Mouse (Mus musculus) CD4-positive, CD25-positive, alpha-beta regulatory T cell, adult 2 months (primary cell): Measurements from ENCODE around the gene Snrk.

Source experiments
- DNase-seq: peaks from one replicate; pipeline ENCODE4 v3.0.0-alpha.2; 2012; ENCODE audit warnings: low read depth, low spot score

Gene Snrk

DNA sequence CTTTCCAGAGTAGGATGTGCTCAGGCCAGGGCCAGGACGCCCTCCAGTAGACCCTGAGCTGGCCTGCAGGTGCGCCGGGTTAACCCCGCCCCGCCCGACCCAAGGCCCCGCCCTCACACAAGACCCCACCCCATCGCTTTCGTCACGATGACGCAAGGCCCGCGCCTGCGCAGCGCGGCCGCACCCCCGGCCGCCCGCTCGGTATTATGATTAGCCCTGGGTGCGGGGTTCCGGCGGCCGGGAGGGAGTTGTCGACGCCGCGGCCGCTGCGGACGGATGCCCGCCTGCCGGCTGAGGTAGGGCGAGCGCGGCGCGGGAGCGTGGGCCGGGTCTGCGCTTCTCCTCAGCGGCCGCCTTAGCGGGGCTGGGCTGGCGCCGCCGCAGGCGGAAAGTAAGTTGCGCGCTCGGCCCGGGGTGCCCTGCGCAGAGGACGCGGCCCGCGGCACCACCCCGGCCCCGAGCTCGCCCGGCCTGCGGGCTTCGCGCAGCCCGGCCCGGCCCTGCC, at the start of gene Snrk:
Snrk (plus strand) TSS at position 155 of the 505 bp plus-strand sequence.
- DNase-seq, result peak; percentile 92

DNA sequence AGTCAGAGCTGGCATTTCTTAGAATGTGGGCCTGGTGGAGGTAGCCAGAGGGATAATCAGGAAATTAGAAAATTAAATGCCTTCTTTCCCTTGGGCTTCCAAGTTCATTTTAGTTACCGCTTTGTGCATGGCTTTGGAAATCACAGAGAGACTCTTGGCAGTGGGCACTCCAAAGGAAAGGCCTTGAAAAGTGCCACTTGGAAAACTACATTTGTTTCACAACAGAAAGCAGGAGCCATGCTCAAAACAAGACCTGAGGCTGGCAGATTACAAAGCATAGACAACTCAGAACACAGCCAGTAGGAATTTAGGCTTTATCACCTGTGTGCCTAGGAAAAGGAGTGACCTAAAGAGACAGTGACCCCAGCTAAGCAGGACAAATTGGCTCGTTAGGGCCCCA, 49.4 kb upstream of the Snrk start:
- no peak for DNase-seq

DNA sequence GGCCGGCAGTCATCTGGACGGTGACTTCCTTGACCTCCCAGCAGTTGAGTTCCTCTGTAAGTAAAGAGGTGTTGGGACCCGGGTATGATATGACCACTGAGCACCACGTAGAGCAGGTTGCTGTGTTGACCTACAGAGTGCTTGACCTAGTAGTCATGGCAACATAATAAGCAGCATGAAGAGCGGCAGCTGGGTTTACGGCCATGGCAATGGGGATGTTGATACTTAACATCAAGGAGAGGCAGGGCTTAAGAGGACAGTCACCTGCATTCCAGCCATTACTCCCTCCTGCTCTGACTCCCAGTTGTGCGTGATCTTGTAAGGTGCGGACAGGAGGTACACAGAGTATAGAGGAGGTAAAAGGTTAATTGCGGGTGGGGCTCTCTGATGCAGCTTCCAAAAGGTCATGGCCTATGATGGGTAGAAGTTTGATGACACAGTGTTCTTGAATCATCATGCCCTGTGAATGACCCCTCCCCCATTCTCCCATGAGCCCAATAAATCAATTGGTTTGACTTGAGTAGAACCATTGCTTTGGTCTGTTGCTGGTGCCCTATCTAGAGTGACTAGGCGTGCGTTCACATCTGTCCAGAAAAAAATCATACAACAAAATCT, 47.4 kb upstream of the Snrk start:
- no peak for DNase-seq

DNA sequence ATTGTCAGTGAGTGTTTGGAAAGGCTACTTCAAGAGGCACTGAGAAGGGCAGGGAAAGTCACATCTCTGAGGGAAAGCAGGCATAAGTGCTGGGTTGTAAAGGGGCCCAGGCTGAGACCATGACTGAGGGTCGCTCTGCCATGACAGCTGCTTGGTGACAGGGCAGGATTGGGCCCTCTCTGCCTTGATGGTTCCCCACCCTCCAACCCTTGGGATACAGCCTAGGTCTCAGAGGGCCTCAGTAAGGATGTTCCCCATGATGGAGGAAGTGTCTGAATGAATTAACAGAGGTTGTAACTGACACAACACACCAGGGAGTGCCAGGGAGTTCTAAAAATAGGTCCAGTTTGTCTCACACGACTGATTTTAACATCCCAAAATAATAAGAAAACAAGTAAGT, 43.1 kb upstream of the Snrk start:
- DNase-seq, result no peak

DNA sequence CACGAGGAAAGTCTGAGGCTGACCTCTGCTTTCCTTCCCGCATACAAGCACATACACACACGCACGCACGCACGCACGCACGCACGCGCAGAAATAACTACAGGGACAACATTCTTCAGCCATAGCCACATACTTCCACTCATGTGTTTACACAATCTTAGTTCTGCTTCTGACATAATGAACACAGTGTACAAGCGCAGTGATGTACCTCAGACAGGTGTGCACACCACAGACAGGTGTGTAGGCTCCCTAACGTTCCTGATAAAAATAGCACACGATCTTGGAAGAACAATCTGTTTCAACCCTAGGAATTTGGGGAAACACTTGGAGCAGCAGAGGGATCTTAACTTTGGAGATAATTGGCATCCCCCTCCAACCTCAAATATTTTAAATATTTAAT, 42.5 kb upstream of the Snrk start:
- no peak for DNase-seq

DNA sequence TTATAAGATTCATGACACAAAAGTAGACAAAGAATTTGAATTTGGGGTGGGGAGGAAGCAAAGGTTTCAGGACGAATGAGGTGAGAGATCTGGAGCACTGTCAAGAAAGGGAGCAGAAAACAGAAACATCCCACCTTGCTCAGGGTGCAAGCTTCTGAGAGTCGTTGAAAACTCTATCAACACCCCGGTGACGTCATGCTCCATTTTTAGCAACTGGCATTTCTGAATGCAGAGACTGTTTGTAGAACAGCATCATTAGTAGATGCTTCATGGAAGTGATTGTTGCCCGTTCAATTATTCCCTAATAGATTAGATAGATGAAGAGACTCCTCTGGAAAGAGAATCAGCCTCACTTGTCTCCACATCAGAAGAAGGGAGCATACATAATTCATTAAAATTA, 38.6 kb upstream of the Snrk start:
- DNase-seq, result no peak

DNA sequence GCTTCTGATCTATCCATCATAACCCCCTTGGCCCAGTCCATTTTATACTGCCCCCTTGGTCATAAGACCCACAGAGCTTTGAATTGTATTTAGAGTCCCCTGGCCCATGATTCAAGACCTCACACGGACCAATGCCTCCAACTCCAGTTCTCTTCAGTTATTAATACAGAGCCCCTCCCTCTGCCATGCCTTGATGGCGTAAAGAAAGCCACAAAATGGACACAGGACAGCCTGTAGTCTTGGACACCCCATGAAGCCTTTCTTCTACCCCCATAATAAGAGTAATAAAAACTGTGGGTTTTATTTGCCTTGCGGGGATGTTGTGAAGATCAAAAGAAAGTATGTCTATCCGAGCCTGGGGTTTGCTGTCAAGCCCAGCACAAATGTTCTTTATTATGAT, 33.4 kb upstream of the Snrk start:
- DNase-seq, result no peak

DNA sequence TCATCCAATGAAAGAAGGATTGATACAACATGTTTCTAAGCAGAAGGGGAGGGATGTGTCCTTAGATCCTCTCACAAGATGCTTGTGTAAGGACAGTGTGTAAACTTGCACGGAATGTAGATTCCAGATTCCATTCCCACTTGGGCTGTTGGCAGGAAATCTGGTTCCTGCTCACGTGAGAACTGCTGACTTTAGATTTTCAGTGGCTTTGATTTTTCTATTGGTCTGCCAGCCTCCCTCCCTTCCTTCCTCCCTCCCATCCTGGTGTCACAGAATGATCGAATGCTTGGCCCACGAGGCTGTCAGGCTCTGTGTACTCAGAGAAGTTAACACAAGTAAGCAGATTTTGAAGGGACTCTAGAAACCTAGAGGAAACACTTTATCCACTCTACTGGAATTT, 32.9 kb upstream of the Snrk start:
- no peak for DNase-seq

DNA sequence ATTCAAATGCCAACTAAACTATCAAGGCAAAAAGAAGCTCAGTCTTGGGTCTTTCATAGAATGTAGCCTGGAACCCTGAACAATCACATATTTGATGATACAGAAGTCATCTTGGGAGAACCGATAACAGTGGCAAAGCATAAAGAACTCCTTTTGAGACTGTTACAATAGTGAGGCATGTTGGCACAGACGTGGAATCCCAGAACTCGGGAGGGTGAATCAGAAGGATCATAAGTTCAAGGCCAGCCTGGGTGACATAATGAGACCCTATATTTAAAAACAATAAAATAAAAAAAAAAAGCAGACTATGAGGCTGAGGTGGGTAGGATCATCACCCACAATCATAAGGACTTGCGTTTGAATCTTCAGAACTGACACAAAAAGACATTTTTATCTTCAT, 32.4 kb upstream of the Snrk start:
- no peak for DNase-seq

DNA sequence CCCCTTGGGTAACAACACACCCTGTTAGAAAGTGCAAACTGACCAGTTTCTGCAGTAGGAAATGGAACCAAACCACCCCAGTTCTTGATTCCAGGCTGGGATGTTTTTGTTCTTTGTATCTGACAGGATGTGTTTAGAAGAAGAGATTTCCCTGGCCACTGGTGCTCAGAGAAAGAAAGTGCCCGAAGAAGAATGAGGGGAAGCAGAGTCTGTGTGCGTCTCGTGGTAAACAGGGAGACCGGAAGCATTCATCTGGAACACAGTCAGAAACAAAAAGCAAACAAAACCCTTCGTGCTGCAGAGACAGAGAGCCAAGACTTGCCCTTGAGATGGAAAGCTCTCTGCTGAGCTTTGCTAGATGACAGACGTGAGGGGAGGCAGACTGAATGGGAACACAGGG, 32.0 kb upstream of the Snrk start:
- DNase-seq, result no peak

DNA sequence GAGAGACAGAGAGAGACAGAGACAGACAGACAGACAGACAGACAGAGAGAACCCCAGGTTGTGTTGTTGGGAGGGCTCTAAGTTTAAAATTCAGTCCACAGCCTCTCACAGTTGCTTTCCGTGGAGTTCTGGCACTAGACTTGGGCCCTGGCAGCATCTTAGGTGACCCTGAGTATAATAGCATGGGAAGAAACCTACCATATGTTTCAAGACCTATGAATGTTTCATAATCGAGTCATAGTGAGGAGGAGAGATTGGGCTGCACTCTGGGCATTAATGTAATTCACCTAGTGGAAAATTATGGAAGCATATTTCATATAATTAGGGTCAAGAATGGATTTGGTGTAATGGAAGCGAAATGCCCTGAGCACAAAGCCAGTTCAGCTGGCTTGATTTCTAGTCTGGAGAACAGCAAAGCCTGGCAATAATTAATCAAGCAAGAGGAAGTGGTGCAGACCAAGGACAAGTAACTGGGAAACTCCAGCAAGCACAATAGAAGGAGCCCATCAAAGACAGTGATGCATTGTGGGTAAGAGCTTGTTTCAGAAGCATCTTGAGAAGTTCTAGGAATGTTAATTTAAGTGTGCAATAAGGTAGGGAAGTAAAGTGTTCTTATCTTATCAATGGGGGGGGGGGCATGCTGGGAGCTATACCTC, 31.4 kb upstream of the Snrk start:
- peak; percentile 16 for DNase-seq

DNA sequence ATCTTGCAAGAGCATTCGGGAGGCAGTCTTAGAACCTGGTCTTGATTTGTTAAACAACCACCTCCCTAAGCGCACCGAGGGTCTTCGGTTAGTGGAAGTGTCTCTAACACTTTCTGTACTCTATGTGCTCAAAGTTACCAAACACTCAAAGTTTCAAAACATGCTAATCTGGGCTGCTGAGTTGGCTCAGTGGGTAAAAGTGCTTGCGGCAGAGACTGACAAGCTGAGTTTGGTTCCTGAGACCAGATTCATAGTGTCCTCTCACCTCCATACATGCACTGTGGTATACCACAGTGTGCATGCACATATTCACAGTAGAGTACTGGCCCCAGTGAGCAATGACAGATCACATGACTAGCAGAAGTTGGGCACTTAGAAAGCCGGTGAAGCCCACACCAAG, 30.0 kb upstream of the Snrk start:
- no peak for DNase-seq

DNA sequence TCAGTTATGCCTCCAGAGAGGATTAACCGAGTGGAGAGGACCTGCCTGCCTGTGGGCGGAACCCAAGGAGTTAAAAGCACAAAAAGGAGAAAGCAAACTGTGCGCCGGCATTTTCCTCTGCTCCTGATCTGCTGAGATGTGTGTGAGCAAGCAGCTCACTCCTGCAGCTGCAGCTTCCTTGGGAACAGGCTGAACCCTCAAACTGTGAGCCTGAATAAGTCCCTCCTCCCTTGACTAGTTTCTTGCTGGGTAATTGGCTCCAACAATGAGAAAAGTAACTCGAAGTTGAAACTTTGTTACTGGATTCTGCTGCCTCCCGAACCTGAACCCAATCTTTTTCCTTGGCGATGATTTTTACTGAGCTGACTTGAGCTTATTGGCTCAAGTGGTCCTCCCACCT, 25.9 kb upstream of the Snrk start:
- no peak for DNase-seq

DNA sequence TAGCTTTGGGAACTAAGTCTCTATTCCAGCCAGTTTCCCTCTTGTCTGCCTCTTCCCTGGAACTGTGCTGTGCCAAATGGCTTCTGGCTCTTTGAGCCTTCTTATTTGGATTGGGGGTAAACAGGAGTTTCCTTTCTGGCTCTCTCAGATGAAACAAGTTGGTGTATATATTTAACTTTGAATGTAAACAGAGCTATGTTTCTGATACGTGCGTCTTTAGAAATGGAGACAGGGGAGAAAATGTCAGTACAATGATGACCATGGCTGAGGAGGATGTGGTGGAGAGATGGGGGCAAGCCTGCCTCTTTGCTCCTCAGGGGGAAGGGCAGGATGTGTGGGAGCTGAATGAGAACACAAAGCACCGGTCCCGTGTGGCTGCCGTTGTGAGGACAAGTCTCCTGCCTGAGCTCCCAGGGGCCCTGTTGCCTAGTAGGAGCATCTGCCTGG, 25.3 kb upstream of the Snrk start:
- DNase-seq, result peak; percentile 13

DNA sequence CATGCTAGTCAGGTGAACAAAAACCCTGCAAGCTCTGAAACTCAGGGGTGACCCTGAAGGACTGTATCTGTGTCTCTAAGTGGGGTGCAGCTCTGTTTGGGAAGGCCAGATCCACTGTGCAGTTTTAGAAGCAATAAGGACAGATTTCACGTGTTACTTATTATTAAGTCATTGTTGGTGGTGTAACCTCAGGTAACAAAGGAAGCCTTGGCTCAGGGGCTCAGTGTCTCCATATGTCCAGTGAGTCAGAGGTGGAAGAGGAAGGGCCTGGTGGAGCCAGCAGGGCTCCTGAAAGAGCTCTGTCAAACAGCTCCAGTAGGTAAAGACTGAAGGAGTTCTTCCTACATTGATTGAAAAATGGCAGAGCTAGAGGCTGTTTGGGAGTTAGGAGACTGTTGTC, 22.9 kb upstream of the Snrk start:
- no peak for DNase-seq

DNA sequence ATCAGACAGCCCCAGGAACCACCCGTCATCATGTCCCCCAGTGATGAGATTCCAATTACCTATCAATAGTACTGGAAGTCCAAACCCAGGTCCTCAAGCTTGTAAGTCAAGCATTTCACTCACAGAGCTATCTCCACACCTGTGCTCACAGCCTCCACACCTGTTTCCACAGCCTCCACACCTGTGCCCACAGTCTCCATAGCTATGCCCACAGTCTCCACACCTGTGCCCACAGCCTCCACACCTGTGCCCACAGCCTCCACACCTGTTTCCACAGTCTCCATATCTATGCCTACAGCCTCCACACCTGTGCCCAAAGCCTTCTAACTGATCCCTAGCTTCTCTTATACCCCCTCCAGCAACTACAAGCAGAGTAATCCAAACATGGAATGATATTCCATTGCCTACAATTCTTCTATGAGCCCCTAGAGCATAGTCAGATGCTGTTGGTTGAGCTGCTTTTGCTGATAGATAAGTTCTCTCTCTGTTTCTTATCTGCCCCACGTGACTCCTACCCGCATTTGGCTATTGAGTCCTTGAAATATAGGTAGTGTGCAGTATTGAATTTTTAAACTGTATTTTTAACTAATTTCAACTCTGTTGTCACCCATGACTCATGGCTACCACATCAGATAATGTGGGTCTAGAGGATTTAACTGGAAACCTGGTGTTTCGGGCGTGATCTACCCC, 20.1 kb upstream of the Snrk start:
- no peak for DNase-seq

DNA sequence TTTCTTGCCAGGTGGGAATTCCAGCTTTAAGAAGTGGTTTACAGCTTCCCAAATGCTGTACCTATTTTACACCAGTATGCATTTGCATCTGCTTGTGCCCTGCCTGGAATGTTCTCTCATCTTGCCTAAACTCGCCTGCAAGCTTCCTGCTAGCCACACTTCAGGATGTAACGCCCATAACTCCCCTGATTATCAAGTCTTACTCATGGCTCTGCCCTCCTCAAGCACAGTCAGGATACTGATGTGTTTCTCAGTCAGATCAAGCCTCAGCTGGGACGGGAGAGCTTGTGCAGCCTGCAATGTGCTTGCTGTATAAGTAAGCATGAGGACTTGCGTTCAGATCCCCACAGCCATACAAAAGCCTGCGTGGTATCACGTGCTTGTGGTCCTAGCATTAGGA, 19.5 kb upstream of the Snrk start:
- no peak for DNase-seq

DNA sequence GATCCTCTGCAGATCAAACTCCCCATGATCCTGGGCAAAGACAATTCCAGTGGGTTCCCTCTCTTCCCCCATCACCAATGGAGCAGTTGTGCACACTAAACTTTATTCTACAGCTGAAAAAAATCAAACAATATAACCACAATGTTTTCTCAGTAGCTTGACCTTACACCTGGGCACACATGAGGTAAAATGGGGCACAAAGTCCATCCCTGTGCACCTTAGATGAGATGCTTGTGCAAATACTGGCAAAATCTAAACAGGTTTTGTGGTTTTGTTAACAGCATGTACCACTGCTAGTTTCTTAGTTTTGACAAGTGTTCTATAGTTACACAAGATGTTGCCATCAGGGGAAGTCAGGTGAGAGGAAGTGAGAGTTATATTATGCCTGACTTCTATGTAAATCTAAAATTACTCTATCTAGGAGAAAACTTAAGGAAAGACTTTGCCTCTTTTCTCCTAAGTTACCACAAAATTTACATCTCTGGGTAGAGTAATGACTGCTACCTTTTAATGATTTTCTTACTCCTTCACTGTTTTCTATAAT, 16.4 kb upstream of the Snrk start:
- DNase-seq, result no peak

DNA sequence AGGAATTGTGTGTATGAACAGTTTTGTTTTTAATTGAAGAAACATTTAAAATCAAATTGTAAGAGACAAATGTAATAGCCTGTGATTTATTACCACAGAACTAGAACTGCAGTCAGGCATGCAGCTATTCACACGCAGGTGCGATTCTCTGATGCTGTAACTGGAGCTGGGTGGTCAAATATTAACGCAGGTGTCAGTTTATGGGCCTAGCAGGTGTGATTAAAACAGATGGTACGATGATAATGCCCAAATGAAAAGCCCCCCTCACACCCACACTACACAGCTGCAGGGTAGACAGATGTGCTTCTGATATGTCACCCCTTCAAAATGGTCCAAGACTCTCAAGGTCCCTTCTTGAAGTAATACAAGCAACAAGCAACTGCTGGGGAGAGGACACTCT, 15.9 kb upstream of the Snrk start:
- no peak for DNase-seq

DNA sequence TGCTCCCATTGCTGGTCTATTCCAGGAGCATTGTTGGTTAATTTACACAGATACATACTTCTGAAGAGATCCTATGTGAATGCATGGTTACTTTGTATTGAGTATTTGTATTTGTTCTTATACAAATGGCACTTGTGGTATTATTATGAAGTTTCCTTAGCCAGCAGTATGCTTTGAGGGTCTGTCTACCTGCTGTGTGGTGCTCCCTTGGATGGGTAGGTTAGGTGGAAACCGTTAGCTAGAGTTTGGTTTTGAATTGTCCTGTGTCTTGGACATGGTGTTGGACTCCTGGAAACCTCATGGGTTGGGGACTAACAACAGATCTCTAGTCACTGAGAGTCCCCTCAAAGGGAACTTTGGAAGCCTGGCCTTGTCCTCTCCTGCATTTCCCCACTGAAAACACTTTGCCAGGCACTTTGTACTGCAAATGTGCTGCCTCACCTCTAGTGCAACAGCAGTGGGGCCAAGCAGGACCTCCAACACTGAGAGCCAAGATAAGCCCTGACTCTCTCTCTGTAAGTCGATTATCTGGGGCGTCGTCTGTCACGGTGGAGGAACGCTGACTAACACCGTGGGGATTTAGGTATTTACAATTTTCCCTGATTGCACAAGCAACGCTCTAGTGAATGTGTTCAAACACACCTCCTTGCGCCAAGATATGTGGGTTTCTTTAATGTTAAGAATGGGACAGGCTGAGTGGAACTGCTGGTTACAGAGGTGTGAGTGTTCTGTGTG, 13.3 kb upstream of the Snrk start:
- no peak for DNase-seq

DNA sequence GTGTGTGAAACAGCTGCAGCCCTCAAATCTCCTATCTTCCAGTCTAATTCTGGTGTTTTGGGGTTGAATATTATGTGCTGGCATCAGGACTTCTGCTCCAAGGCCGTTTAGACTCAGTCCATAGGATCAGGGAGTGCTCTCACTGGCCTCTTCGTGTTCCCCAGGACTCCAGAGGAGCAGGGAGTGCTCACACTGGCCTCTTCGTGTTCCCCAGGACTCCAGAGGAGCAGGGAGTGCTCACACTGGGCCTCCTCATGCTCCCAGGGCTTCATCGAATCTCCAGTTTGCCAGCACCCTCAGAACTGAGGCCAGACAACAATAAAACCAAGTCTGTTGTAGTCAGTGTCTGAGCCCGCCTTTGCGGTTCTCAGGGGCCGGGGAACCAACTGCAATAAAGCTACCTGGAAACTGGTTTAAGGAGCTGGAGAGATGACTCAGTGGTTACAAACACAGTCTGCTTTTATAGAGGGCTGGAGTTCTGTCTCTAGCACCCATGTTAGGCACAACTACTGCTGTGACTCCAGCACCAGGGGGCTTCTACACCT, 12.7 kb upstream of the Snrk start:
- DNase-seq, result no peak
